Mouse (Mus musculus): ENCODE measurements around the gene Engase. TPM values are rescaled to one million over a fixed set of nuclear protein-coding genes. Genes with fewer than 3 reads are reported as not detected.

Engase gene
- total RNA-seq, 2 experiments from 2014 or later = 1.3 to 5.5 TPM

GRCm38 (mm10) chr11:118486881-118487772 lies 10.5 kb downstream of the Engase start:
- no peak for ATAC-seq (ENCODE audit: poor library complexity, severe bottlenecking)

DNA sequence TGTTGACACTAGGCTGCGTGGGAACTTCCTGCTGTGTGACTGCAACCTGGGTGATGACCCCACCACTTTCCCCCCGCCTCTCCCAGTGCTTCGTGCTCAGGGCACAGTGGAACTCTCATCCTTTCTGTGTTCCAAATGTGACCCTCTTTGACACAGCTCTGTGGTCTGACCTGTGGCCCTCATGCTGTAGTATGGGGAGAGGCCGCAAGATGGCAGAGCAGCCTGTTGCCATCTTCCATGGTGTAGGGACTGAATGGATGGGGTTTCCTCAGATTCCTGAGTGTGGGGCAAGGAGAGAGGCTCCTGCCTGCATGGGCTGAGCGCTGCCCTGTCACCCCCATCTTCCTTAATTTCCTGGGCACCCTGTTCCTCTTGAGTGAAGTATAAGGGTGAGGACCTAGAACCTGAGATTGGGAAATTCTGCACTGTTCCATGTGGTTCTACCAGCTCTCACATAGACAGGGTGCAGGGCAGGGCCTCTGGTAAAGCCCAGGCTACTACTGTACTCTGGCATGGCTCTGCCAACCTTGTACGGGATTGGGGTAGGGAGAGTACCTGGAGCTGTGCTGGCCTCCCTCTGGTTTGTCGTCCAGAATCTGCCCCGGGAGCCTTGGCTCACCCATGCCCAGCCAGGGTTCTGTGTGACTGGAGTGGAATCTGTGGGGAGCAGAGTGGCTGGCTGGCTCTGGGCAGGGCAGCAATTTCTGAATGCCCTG lies 11.7 kb downstream of the Engase start:
- ATAC-seq (ENCODE audit: poor library complexity, severe bottlenecking) = no peak

GRCm38 (mm10) chr11:118488907-118489270 lies 12.3 kb downstream of the Engase start:
- no peak for ATAC-seq (ENCODE audit: poor library complexity, severe bottlenecking)

DNA sequence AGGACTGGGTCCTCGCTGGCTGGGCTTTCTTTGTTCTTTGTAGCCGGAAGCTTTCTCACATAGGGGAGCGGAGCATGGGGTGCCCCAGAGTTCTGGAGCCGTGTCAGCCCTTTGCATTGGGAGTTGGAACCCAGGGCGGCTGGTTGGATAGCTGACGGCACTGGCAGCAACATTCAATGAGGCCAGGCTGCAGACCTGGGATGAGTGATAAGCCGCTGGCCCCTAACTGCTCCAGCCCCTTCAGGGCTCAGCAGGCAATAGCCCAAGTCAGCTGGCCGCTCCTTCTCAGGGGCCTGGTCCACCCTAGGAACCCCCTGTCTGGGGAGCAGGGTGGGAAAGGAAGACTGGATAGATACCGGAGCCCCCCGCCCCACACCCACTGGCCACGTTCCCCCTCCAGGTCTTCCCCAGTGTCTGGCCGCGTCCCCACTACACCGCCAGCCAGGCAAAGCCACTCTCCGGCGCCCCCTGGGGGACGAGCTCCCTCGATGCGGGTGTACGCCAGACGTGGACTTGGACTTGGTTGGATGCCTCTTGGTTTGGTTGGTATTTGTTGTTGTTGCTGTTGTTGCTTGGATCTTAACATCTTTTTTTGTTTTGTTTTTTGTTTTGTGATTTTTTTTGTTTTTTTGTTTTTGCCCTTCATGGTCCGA lies 14.1 kb downstream of the Engase start:
- peak; percentile 84 for ATAC-seq (ENCODE audit: poor library complexity, severe bottlenecking)

GRCm38 (mm10) chr11:118491230-118491629 lies 14.6 kb downstream of the Engase start:
- ATAC-seq (ENCODE audit: poor library complexity, severe bottlenecking) = no peak

GRCm38 (mm10) chr11:118493458-118493857 lies 16.8 kb downstream of the Engase start:
- no peak for ATAC-seq (ENCODE audit: poor library complexity, severe bottlenecking)

- ATAC-seq (ENCODE audit: poor library complexity, severe bottlenecking) = no peak
Observed at GRCm38 (mm10) chr11:118494001-118494737, 17.5 kb downstream of the Engase start.

- no peak for ATAC-seq (ENCODE audit: poor library complexity, severe bottlenecking)
Observed at GRCm38 (mm10) chr11:118495065-118495464, 18.4 kb downstream of the Engase start.

- no peak for ATAC-seq (ENCODE audit: poor library complexity, severe bottlenecking)
Observed at GRCm38 (mm10) chr11:118496066-118496689, 19.5 kb downstream of the Engase start.

DNA sequence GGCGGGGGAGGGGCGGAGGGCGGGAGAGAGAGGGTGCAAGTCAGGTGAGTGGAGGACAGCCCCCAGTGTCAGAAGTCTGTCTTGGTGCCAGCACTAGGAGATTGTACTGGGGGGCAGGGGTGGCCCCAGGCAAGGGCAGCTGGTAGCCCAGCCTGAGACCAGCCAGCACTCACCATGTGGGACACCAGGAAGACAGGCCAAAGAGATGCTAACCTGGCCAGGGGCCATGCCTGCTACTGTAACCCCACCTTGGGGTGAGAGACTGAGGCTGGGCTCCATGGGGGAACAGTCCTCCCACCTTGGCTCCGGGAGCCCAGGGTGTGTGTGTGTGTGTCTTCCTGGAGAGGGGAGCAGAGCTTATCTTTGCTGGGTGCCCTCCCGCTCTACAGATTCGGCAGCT lies 26.4 kb downstream of the Engase start:
- ATAC-seq (ENCODE audit: poor library complexity, severe bottlenecking) = no peak

- ATAC-seq (ENCODE audit: poor library complexity, severe bottlenecking) = no peak
Observed at GRCm38 (mm10) chr11:118503418-118504179, 27.0 kb downstream of the Engase start.

DNA sequence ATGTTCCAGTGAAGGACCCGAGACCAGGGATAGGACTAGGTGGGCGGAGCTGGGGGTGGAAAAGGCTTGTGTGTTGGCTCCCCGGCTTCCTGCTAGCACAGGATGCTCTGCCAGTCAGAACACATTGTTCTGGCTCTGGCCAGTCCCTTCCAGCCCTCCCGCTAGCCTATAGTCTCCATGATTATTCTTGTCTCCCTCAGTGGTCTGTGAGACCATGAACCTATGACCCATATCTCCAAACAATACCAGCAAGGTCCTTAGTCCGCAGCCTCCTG lies 27.5 kb downstream of the Engase start:
- ATAC-seq (ENCODE audit: poor library complexity, severe bottlenecking) = no peak

DNA sequence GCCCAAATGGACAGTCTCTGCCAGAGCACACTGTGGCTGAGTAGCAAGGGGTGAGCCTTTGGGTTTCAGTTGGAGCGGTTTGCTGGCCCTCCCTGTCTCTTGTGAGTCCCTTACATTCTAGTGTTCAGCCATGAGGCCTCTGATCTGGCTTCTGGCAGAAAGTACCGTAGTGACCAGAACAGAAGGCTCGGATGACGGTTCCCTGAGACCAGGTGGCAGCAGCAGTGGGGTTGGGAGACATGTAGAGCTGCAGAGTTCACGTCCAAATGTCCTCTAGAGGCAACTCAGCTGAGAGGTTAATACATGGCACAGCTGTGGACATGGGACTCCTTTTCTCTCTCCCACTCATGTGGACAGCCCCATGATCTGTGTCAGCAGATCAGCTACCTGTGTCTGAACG lies 30.5 kb downstream of the Engase start:
- no peak for ATAC-seq (ENCODE audit: poor library complexity, severe bottlenecking)

GRCm38 (mm10) chr11:118507904-118508303 lies 31.3 kb downstream of the Engase start:
- ATAC-seq (ENCODE audit: poor library complexity, severe bottlenecking) = peak; percentile 81

- no peak for ATAC-seq (ENCODE audit: poor library complexity, severe bottlenecking)
Observed at GRCm38 (mm10) chr11:118508341-118508740, 31.7 kb downstream of the Engase start.

DNA sequence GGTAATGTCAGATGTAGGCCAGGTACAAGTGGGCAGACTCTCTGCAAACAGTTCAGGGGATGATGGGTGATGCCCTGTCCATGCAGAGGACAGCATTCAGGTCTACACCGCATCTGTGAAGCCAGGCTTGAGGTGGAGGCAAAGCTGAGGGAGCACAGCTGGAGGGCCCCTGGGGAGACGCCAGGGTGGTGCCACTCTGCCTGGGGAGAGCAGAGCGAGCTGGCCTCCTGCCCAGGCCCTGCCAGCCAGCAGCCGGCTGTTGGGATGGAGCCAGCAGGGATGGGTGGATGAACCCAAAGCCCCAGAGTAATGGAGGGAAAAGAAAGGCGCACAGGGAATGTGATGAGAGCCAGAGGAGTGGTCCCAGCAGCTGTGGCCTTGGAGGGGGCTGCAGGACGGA lies 35.2 kb downstream of the Engase start:
- ATAC-seq (ENCODE audit: poor library complexity, severe bottlenecking) = no peak

DNA sequence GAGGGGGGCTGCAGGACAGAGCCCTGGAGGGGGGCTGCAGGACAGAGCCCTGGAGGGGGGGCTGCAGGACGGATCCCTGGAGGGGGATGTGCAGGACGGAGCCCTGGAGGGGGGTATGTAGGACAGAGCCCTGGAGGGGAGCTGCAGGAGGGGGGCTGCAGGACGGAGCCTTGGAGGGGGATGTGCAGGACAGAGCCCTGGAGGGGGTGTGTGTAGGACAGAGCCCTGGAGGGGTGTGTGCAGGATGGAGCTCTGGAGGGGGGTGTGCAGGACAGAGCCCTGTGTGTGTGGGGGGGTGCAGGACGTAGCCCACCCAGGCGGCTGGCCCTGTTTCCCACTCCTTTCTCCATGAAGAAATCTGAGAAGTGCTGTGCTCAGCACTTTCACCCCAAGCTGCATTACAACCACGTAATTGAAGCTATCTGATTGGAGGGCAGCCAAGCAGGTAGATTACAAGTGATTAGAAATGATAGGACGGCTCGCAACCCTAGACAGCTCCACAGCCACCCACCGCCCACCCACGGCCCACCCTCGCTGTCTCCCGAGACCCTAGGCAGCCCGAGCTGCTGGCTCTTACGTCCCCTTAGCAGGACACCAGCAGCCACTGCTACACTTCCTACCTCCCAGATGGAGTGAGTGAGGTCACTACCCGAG lies 35.8 kb downstream of the Engase start:
- ATAC-seq (ENCODE audit: poor library complexity, severe bottlenecking) = no peak

DNA sequence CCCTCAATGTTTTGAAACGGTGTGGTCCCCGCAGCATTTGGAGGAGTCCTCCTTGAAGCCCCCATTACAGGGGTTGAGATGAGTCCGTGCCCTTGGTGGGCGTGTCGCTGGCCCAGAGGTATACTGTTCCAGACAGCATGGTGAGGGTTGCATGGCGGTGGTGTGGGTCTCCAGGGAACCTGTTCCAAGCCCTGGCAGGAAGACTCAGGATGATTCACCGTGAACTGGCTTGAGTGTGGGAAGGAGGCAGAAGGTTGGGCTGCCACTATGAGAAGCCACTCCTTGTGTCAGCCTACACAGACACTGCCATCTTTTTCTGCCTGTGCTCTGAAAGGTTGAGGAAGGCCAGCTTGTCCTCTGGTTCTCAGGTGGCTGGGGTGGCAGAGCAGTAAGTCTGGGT lies 41.3 kb downstream of the Engase start:
- ATAC-seq (ENCODE audit: poor library complexity, severe bottlenecking) = no peak

DNA sequence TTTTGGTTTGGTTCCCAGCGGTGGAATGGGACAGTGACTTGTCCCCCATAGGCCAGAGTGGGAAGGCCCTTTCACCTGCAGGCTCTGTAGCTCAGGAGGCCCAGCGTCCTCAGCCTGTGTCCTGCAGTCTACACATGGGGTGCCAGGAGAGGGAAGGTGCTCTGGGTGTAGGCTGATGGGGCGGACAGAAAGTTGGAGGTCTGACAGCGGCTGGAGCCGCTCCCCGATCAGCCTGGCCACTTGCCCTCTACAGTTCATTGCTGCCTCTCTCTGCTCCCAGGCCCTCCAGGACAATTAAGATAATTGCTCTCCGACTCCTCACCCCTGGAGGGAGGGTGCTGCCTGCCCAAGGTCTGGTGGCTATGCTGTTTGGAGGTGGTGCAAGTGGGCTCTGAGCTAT lies 42.1 kb downstream of the Engase start:
- no peak for ATAC-seq (ENCODE audit: poor library complexity, severe bottlenecking)

DNA sequence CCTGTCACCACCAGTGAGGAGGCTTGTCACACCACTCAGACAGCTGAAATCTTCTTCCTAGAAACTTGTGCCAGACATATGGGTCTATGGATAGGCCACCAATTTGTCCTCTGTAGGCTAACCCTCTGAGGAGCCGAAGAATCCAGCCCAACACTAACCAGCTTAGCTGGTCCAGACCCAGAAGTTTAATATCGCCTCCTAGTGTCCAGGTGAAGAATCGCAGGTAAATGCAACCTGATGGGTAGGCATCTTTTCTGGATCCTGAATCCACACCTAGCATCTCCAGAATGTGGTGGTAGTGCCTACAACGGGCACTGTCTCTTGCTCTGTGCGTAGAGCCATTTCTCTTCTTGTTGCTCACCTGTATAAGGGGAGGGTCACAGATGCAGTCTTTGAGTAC lies 43.6 kb downstream of the Engase start:
- no peak for ATAC-seq (ENCODE audit: poor library complexity, severe bottlenecking)
